Mouse (Mus musculus): ENCODE data around the gene Krt4. TPM values are rescaled to one million over a fixed set of nuclear protein-coding genes. Genes with fewer than 3 reads are reported as not detected.
A peak's percentile ranks its signal among the peaks of the same experiment; 100 is the strongest.

The Krt4 gene
- not detected for total RNA-seq (2021)
- long read RNA-seq, result 0 reads

- DNase-seq (ENCODE audit: low spot score in 2 of 2), result no peak
Observed at GRCm38 (mm10) chr15:101924635-101925034, at the start of gene Krt4. TSS of gene Krt4 (minus strand) at chr15:101924735.

- peak; percentile 100 for DNase-seq (ENCODE audit: low spot score in 2 of 2)
Observed at GRCm38 (mm10) chr15:101973414-101974077, 49.0 kb upstream of the Krt4 start.

DNA sequence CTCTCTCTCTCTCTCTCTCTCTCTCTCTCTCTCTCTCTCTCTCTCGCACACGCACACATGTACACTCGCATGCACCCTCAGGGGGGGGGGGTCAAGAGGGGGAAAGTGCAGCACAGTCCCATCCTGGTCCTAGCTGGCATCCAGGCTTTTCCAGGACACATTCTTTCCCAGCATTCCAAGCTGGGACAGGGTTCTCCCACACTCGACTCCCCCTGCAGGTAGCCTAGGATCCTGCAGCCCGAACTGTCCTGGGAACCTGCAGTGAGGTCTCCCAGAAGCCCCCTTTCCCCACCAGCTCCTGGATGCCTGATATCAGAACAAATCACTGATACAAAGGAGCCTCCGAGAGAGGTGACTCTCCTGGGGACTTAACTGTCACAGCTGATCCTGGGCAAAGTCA lies 46.0 kb upstream of the Krt4 start:
- peak; percentile 60 to 69 for DNase-seq (ENCODE audit: low spot score in 2 of 2)

DNA sequence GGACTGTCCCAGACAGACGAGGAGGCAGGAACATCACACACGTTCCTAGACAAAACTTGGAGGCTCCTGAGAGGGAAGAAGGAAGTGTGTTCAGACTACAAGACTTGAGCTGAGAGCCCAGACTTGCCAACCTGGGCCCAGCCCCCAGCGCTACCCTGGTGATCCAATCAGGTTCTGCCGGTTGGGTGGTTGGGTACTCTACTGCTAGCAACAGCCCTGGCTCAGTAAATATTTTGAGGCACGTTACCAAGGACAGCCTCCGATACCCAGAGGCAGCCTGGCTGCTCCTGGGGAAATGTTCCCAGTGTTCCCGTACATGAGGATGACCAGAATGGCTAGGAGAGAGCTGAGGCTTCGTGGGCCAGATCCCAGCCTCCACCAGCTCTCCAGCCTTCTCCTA lies 42.3 kb upstream of the Krt4 start:
- no peak for DNase-seq (ENCODE audit: low spot score in 2 of 2)

GRCm38 (mm10) chr15:101958891-101959290 lies 34.4 kb upstream of the Krt4 start:
- no peak for DNase-seq (ENCODE audit: low spot score in 2 of 2)

DNA sequence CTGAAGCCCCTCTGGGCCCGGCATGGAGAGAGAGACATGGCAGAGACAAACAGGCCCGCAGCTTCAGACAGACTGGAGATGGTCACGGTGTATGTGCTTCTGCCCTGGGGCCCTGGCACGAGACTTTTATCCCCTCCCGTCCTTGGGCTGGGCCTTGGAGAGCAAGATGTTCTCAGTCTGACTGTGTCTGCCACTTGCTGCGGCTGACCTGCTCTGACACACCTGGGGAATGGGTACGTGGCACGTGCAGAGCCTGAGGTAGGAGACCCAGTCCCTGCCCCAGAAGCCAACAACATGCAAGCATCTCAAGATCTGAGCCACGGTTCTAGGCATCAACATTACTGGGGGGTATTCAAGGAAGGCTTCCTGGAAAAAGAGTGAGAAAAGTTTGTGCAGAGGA lies 29.7 kb upstream of the Krt4 start, which contains the start of gene Krt78:
Gene Krt78 (minus strand): TSS at position 101 of the 400 bp plus-strand sequence.
- no peak for DNase-seq (ENCODE audit: low spot score in 2 of 2)

- no peak for DNase-seq (ENCODE audit: low spot score in 2 of 2)
Observed at GRCm38 (mm10) chr15:101952733-101953474, 28.4 kb upstream of the Krt4 start.

DNA sequence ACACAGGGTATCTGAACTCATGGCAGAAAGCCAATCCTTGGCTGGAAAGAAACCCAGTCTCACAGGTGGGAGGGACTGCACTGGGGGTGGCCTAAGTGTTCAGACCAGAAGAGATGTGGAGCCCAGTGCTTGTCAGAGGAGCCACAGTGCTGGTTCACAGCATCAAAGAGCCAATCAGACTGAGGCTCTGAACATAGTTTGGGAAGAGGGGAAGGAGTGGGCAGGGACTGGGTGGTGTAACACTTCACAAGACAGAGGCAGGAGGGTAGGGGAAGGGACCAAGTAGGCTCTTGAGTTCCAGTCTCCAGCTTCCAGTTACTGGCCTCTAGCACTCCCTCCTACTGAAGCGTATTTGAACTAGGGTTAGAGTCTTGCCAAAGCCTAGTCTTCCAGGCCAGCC lies 20.9 kb upstream of the Krt4 start:
- no peak for DNase-seq (ENCODE audit: low spot score in 2 of 2)

- no peak for DNase-seq (ENCODE audit: low spot score in 2 of 2)
Observed at GRCm38 (mm10) chr15:101941948-101942347, 17.4 kb upstream of the Krt4 start.

DNA sequence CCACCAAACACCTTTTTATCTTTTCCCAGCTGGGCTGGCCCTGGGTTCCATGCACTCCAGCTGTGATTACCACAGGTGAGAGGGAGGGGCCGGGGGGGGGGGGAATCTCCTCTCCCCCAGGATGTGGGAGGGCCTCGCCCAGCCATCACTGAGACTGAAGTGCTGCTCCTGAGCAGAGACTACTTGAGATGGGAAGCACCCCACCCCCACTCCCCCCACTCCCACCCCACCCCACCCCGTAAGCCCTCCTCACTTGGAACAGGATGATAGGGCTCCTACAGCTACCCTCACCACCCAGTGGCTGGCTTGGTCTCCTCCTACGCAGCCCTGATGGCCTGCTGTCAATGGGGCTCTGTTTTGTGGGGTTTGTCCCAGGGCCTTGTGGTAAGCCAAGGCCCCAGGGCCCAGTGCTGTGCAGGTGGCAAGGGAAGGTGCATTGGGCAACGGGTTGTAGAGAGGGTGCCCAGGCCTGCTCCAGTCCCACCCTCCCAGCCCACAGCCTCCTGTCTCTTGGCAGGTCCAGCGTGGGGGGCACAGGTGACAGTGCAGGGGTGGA lies 15.8 kb upstream of the Krt4 start, which contains the start of gene Krt79:
Gene Krt79 (minus strand): TSS at position 51 of the 556 bp plus-strand sequence.
- no peak for DNase-seq (ENCODE audit: low spot score in 2 of 2)

DNA sequence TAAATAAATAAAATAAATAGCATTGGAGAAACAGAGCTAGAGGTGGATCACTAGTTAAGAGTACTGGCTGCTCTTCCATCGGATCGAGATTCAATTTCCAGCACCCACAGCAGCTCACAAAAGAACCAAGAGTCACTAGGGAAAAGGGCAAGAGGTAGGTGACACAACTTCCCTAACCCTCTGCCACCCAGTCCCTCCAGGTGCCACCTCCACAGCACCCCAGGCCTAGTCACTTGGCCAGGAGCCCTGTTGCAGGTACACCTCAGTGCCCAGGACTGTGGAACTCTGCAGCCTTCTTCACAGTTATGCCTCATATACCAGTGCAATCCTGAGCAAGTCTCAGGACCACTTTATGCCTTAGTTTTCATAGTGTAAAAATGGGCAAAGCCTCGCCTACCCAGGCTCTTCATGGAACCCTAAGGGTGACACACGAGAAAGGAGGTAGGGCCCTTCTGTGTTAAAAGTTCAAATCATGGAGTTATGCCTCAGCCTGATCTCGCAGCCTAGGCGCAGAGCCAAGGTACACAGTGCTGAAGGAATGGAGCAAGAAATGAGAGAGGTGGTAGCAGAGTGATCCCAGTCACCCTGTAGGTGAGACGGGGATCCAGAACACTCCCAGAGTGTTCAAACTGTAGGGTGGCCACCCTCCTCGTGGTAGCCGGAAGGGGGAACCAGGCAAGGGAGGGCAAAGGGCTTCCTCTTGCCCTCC lies 14.2 kb upstream of the Krt4 start:
- no peak for DNase-seq (ENCODE audit: low spot score in 2 of 2)

- no peak for DNase-seq (ENCODE audit: low spot score in 2 of 2)
Observed at GRCm38 (mm10) chr15:101933024-101933423, 8.5 kb upstream of the Krt4 start.

- no peak for DNase-seq (ENCODE audit: low spot score in 2 of 2)
Observed at GRCm38 (mm10) chr15:101929666-101930065, 5.1 kb upstream of the Krt4 start.

- DNase-seq (ENCODE audit: low spot score in 2 of 2), result no peak
Observed at GRCm38 (mm10) chr15:101929087-101929486, 4.6 kb upstream of the Krt4 start.

- DNase-seq (ENCODE audit: low spot score in 2 of 2), result no peak
Observed at GRCm38 (mm10) chr15:101927340-101928080, 3.0 kb upstream of the Krt4 start.

GRCm38 (mm10) chr15:101925041-101925440 lies 506 bp upstream of the Krt4 start:
- no peak for DNase-seq (ENCODE audit: low spot score in 2 of 2)

GRCm38 (mm10) chr15:101922296-101922695 lies 2.2 kb downstream of the Krt4 start:
- no peak for DNase-seq (ENCODE audit: low spot score in 2 of 2)

DNA sequence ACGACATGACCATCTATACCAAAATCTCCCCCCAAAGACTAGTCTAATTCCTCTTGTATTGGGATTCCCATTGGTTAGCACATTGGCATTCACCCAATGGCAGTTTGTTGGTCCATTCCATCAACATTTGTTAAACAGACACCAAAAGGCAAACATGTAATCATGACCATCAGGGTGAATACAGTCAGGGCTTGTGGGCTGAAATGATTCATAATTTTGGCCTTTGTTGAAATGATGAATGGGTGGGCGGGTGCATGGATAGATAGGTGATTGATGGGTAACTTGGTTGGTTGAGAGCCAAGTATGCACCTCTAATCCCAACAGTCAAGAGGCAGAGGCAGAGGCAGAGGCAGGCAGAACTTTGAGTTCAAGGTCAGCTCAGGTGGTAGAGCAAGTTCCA lies 8.5 kb downstream of the Krt4 start:
- no peak for DNase-seq (ENCODE audit: low spot score in 2 of 2)

DNA sequence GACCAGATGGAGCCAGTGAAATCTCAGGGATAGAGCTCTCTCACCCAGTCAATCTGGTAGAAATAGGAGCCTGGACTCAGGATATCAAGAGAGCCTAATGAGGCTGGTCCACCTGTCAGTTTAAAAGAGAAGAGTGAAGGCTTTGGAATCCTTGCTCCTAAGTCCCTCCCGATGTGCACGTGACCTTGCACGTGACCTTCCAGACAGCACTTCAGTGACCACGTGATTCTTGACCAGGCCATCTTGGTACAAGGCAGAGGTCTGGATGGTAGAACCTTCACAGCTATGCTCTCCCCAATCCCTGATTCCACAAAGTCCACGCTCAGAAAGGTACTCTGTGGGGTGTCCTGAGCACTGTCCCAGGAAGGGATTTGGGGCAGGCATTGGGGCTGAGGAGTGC lies 19.7 kb downstream of the Krt4 start:
- no peak for DNase-seq (ENCODE audit: low spot score in 2 of 2)

DNA sequence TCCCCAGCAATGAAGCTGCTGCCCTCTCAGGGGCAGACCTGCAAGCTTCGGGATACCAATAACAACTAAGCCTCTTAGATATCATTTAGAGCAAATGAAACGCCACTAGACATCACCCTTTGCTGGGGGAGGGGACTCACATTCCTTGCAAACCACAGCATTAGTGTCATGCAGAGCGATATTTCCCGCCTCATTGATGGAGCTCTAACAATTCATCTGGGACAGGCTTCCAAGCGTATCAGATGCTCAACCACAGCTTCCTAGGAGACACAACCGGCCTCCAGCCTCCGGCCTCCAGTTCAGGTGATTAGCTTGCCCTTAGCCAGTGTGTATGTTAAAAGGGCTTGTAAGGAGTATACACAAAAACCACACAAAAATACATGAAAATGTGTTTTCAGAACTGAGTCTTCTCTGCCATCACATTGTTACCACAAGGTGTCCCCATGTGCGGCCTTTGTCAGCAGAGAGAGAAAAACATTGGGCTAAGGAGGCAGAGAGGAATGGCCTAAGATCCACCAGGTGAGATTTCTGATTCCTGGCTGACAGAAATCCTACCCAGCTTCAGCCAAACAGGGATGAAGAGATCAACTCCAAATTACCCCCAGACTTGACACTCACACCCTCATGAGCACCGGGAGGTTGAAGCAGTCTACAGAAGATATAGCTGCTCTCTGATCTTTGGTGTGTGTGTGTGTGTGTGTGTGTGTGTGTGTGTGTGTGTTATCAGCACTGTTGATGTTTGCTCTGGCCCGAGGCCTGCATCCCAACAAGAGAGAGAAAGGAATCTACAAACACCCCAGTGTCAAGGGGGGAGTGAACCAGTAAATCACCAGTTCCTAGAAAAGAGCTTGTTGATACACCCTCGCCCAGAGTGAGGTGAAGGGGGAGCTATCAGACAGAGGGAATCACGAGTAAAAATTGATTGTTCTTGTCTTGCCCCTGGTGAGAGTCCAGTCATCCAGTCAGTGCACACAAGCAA lies 22.1 kb downstream of the Krt4 start:
- DNase-seq (ENCODE audit: low spot score in 2 of 2), result no peak
